Mouse (Mus musculus) cerebellum, postnatal 14 days (tissue): Measurements from ENCODE around the gene Bicral.
"Not testable (repeated sequence)": the region's sequence is repeated elsewhere in the genome, so short reads cannot be mapped to it uniquely, and the experiment has no call there.

ENCODE experiments used
- DNase-seq, 2 experiments: peaks; one replicate each; pipeline ENCODE4 v3.0.0; 2021; ENCODE audit warnings: mixed read lengths in 2 of 2

The Bicral gene

GRCm38 (mm10) chr17:46874133-46874532, 15.9 kb upstream of the Bicral start:
- DNase-seq, result no peak

- no peak for DNase-seq
Measured at GRCm38 (mm10) chr17:46872806-46873205, 14.5 kb upstream of the Bicral start.

GRCm38 (mm10) chr17:46870913-46871312, 12.6 kb upstream of the Bicral start:
- no peak for DNase-seq

GRCm38 (mm10) chr17:46870204-46870798, 12.0 kb upstream of the Bicral start:
- DNase-seq, result no peak

GRCm38 (mm10) chr17:46866836-46867235, 8.6 kb upstream of the Bicral start:
- DNase-seq, result no peak

- no peak for DNase-seq
Measured at GRCm38 (mm10) chr17:46864566-46865195, 6.4 kb upstream of the Bicral start.

GRCm38 (mm10) chr17:46860120-46860519, 1.8 kb upstream of the Bicral start:
- DNase-seq, result no peak

GRCm38 (mm10) chr17:46858749-46859444, 615 bp upstream of the Bicral start:
- peak in 1 of 2 experiments; percentile 35 for DNase-seq

- DNase-seq, result peak; percentile 84
Measured at GRCm38 (mm10) chr17:46857361-46857902, 850 bp downstream of the Bicral start.

- DNase-seq, result peak; percentile 94 to 95
Measured at GRCm38 (mm10) chr17:46856471-46857360, 1.6 kb downstream of the Bicral start.

- DNase-seq, result no peak
Measured at GRCm38 (mm10) chr17:46856107-46856388, 2.2 kb downstream of the Bicral start.

- DNase-seq, result peak in 1 of 2 experiments; percentile 51
Measured at GRCm38 (mm10) chr17:46855328-46856106, 2.8 kb downstream of the Bicral start.

GRCm38 (mm10) chr17:46854640-46855110, 3.6 kb downstream of the Bicral start:
- DNase-seq, result peak in 1 of 2 experiments; percentile 37

- DNase-seq, result no peak
Measured at GRCm38 (mm10) chr17:46854096-46854495, 4.2 kb downstream of the Bicral start.

GRCm38 (mm10) chr17:46853281-46853680, 5.0 kb downstream of the Bicral start:
- peak; percentile 78 to 84 for DNase-seq

- peak in 1 of 2 experiments; percentile 33 for DNase-seq
Measured at GRCm38 (mm10) chr17:46852725-46853124, 5.6 kb downstream of the Bicral start.

- no peak for DNase-seq
Measured at GRCm38 (mm10) chr17:46847206-46847605, 11.1 kb downstream of the Bicral start.

GRCm38 (mm10) chr17:46846573-46846972, 11.7 kb downstream of the Bicral start:
- DNase-seq, result not testable (repeated sequence)

- no peak for DNase-seq
Measured at GRCm38 (mm10) chr17:46845262-46845661, 13.0 kb downstream of the Bicral start.

- DNase-seq, result peak; percentile 79 to 80
Measured at GRCm38 (mm10) chr17:46844811-46845210, 13.5 kb downstream of the Bicral start.

- no peak for DNase-seq
Measured at GRCm38 (mm10) chr17:46843716-46844115, 14.6 kb downstream of the Bicral start.

- DNase-seq, result no peak
Measured at GRCm38 (mm10) chr17:46843022-46843421, 15.3 kb downstream of the Bicral start.
